Mouse (Mus musculus): ENCODE measurements around the gene Zdhhc1.

The Zdhhc1 gene

DNA sequence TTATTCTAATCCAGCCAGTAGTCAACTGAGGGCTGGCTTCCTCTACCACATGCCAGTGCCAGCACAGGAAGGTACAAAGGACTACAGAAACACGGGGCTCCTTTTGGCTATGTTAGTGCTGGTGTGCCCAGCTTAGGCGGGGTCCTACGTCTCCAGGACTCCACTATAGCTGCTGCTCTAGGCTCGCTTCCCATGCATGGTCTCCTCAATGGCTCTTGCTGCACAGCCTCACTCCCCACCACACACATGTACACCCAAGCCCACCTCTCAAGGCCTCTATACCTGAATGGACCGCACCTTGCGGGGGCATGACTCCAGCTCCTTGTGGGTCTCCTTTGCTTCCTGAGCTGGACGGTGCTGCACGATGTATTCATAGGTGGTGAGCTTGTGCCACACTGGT lies 21.0 kb downstream of the Zdhhc1 start:
- no peak for DNase-seq

DNA sequence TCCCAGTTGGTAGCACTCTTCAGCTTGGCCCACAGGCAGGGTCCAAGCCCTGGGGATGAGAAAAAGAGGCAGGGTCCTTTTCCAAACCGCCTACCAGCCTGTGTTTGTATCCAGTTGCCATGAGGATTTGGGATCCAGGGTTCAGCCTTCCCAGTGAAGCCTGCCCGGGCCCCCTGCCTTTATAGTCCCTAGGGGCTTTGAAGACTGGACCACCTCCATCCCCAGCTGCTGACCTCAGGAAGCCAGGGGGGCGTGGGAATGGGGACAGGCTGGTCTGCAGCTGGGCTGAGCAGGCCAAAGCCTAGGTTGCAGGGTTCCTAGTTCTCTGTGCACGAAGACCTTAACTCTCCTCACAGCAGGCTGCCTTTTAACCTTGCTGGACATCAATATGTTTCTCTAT lies 21.4 kb downstream of the Zdhhc1 start:
- DNase-seq, result no peak

DNA sequence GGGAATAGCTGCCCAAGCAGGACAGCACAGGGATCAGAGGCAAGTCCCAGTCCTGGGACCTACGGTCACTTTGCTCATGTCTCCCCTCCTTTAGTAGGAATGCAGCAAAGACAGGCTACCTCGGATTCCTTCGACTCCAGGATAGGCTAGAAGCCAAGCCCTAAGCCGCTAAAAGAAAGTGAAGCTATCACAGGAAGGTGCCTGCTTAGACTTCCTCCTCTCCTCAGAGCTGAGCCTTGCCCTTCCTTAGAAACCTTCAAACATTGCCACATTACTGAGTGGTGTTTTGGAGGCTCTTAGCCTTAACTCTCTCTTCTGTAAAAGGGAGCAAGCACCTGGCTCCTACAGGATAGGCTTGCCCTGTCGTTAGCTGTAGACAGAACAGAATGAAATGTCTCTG lies 22.0 kb downstream of the Zdhhc1 start:
- no peak for DNase-seq

DNA sequence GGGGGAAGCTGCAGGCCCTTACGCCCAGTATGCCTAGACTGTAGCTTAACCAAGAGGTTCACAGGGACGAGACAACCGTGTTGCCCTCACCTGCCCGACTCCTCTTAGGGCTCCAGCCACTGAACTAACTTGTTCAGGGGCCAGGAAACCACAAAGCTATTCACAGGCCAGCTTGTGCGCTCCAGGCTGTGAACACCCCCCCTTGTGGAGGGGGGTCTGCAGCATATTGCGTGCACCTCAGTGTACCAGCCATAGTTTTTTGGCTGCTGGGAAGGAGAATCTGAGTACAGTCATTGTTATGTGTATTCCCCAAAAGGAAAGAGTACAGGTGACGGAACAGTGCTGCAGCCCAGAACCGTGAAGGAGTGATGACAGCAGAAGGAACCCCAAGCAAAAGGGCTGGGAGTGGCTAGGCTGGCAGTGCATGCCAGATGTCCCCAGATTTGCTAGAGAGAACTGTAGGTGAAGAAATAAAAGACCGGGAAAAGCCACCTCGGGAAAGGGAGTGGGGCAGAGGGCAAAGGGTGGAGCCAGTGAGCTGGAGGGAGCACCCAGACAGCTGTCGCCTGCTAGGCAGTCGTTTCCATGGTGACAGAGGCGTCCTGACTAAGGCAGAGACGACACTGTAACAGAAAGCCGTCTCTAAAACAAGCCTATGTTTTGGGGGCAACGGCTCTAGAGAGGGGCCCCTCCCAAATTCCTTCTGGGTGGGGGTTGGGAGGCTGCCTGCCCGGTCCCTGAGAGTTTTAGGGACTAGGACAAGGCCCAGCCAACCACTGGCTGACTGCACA lies 22.7 kb downstream of the Zdhhc1 start:
- DNase-seq, result no peak

DNA sequence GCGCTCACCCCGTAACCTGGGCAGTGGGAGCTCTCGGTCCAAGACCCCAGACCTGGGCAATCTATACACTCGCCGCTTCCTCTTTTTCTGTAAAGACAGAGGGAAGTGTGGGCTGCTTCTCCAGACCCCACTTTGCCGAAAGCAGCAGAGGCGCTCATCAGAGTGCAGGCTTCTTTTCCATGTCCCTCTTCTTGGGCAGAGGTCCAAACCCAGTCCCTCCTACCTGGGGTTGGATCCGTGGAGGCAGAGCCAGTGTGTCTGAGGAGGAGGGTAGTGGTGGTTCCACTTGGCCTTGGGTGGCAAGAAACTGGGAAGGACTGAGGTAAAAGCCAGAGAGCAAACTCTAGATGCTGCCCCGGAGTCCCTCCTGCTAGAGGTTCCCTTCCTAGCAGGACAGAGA lies 23.7 kb downstream of the Zdhhc1 start:
- DNase-seq, result no peak

DNA sequence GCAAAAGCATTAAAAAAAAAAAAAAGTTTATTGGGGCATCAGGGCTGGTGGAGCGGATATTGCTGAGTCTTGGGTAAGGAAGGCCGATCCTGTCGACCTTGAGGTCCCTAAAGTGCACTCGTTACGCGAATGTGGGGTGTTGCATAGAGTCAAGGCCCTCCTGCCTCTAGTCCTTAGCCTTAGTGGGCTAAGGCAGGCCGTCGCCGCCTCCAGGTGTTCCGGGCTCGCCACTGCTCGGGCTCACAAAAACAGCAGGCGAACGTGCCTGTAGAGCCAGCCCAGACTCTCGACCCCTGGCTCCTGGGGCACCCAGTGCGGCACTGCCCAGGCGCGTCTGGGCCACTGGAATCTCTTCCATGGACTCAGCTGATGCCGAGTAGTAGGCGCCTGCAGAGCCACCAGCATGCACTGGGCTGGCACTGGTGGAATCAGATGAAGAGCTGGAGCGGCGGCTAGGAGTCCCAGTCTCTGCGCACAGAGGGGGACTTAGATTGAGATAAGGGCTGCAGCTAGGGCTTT lies 24.2 kb downstream of the Zdhhc1 start:
- no peak for DNase-seq

DNA sequence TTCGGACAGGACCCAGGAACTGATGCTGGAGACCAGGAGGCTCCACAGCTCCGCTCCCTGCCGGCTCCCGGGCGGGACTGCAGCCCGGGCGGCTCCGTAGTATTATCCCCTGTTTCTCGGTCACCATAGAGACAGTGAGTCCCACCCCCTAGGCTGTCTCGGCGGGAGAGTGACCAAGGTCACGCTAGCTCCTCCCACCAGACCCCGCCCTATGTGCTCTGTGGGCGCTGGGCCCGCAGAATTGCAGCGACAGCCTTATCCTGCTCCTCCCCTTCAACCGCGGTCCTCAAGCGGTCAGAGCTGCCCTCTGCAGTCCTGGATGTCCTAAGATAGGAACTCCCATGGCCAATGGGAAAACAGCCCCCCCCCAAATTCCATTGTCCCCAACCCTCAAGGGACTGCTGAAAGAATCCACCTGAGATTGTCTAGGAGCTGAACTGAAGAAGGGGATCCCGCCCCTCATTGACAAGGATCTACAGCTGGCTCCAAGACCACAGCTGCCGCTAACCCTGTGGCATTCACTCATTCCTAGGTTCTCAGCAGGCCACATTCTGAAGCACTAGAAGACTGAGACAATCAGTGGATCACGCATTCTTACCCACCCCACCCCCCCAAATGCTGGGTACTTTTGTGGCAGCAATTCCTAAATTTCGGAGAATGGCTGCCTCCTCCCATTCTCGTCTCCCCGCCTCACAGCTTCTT lies 25.2 kb downstream of the Zdhhc1 start, which contains the start of gene Tppp3:
Gene Tppp3, minus strand, starts transcription at position 213 of the 702 bp plus-strand sequence.
- peak; percentile 94 for DNase-seq

DNA sequence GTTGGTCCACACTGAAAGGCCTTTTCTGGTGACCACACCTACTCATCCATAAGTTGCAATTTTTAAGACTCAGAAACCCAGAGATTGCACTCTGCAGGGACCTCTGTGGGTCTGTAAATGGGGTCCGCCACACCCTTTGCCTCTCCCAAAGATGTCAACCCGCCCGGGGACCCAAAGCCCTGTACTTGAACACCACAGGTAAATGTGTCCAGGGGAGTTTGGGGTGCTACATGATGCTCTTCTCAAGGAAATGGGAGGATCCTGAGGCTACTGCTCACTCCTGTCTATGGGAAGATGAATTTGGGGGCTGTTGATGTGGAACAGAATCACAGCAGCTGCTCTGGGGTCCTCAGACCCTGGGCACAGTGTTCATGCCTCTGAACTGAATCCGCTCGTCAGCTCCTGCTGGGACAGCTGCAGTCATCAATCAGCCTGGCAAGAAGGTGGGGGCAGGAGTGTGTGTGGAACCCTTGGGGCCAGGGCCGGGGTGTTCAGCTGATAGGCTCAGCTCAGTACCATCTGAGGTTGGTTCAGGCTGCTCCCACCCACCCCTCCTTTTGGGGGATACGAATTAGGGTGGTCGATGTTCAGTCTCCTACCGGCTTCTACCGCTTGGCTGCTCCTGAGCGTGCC lies 25.9 kb downstream of the Zdhhc1 start:
- no peak for DNase-seq

DNA sequence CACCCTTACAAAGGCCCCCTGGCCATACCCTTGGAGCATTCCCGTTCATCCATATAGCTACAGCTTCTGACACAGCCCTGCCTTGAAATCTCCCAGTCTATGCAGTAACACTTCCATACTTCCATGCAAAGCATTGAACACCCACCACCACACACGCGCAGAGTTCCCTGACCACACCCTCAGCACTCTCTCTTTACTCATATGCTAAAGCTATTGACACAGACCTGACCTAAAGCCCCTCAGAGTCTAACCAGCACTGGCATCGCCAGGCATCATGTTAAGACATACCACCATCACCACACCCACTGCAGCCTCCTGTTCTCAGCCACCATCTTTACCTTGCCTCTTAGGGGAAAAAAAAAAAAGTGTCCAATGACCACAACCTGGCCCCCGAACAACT lies 26.4 kb downstream of the Zdhhc1 start:
- DNase-seq, result no peak

DNA sequence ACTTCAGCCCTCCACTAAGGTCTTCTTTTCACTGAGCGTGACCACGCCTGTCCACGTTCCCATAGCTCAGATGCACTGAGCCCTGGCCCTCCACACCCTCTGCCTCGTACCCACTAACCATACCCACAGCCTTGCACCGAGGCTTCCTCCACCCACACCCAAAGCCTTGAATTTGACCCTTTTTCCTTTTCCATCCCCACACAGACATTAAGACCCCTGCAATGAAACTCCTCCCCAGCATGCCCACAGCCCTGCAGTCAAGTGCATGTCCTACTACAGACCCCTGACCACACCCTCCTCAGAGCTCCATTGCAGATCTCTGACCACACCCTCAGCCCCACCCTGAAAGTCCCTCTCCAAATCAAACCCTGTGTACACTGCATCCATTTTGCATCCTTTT lies 26.9 kb downstream of the Zdhhc1 start:
- DNase-seq, result no peak

DNA sequence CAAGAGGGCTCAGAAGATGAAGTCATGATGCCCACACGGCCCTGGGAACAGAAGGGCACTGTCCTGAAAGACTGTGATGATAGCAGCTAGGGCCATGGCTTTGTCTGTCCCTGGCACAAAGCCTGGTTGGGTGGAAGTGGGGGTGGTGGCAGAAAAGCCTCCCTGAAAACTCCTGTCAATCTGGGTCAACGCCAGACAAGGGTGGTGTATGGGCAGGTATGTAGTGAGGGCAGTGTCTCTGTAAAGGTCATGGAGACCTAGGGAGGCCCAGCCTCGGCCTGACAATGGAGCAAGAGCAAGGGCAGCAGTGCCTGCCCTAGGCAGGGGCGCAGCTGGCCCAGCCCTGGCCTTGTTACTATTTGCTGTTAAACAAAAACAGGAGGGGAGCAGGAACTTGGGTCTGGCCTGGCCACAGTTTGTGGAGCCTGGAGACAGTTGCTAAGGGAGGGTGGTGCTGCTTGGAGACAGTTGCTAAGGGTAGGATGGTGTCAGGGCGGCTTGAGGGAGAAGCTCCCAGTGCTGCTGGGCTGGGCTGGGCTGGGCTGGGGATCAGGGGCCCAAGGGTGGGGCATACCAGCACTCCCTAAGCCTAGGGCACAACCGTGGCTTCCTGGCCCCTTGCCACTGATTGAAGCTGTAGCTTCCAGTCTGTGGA lies 27.5 kb downstream of the Zdhhc1 start:
- DNase-seq, result no peak

DNA sequence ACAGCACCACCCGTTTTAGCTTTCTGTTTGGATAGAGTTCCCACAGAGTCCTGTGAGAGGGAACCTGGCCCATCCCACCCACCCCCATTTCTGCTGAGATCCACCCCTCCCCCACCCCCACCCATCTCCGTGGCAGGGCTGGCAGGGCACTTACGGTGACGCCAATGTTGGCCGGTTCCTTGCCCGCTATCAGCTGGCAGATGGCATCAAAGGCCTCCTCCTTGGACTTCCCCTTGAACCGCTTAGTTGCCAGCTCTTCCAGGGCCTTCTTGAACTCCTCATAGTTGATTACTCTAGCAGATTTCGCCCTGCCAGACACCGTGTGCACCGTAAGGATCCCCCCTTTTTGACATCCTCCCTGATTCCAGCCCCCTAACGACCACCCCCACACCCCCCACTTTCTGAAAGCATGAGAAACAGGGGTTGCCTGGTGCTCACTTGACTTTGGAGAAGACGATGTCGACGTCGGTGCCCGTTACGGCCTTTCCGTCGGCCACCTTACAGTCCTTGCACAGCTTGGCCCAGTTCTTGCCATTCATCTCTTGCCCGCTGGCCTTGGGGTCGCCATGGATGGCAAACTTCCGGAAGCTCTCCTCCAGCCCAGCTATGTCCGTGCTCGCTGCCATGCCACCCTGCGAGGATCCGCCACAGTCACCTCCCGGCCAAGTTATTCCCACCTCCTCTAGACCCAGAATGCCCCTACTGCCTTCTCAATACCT lies 28.5 kb downstream of the Zdhhc1 start:
- DNase-seq, result no peak

DNA sequence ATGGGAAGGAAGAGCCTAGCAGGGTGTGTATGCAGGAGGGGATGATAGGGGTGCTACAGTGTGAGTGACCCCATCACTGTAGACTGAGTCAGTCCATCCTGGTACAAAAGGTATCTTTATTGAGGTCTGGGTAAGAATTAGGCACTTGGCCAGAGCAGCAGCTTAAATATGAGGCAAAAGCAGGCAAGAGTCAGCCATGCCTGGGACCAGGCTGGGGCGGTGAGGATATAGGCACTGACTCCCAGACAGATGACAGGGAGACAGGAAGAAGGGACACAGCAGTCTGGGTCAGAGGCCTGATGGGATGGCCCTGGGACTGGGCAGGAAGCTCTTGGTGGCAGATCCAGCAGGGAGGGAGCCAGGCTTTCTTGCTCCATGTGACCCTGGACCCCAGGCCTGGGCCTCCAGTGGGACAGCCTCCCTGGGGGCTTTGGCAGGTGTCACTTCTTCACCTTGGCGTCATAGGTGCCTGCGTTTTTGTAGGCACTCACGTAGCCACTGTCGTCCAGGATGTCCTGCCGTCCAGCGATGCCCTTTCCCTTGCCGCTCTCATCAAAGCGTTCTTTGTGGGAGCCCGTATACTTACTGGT lies 29.2 kb downstream of the Zdhhc1 start:
- no peak for DNase-seq

DNA sequence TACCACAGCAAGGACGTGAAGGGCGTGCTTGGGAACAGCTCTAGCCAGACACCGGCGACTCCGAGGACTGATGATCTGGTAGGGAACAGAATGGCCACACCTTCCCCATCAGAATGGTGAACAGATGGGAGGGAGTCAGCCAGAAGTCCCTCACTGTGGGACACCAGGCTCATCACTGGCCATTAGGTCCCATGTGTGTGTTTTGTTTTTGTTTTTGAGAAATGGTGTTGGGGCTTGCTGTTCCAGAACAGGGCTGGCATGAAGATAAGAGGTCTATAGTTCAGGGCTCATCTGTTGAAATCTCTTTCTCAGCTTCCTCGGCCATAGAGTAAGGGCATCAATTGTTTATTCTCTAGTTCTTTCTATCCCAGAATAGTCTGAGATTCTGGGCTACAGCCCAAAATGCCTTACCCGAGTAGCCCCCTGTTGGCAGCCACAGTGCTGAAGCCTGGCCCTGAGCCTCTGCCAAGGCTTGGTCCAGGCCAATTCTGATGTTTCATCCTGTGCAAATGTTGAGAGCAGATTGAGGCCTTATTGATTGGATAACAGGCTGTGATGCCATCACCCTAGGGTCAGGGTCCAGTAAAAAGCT lies 29.9 kb downstream of the Zdhhc1 start:
- no peak for DNase-seq

DNA sequence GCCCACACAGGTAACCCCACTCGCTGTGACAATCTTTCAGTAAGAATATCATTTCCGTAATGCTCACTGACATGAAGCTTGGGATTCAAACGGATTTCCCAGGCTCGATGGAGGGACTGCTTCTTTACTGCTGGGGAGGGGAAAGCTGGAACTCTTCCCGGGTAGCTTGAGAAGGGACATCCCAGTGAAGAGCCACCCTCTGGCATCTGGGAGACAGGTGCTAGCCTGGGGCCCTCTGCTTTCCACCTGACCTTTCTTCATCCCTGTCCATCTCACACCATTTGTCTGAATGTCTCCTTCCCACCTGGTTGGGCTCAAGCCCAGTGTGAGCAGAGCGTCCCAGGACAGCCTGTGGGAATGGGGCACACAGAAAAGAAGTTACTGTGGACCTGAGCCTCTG lies 30.5 kb downstream of the Zdhhc1 start:
- no peak for DNase-seq

DNA sequence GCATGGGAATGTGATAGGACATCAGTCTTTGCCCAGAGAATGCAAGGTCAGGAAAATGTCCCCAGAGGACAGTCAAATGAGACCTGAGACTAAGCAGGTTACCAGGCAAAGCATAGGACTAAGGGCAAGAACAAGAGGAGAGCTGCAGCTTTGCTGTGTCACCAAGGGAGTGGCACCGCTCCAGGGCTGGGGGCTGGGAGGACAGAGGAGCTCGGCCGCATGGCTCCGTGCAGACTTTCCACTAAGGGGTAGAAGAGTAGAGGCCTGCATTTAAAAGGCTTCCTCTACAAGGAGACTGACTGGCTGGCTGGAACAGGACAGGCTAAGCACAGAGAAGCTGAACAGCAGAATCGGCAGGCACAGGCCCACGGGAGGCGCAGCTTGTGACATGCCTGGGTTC lies 32.1 kb downstream of the Zdhhc1 start:
- DNase-seq, result no peak

DNA sequence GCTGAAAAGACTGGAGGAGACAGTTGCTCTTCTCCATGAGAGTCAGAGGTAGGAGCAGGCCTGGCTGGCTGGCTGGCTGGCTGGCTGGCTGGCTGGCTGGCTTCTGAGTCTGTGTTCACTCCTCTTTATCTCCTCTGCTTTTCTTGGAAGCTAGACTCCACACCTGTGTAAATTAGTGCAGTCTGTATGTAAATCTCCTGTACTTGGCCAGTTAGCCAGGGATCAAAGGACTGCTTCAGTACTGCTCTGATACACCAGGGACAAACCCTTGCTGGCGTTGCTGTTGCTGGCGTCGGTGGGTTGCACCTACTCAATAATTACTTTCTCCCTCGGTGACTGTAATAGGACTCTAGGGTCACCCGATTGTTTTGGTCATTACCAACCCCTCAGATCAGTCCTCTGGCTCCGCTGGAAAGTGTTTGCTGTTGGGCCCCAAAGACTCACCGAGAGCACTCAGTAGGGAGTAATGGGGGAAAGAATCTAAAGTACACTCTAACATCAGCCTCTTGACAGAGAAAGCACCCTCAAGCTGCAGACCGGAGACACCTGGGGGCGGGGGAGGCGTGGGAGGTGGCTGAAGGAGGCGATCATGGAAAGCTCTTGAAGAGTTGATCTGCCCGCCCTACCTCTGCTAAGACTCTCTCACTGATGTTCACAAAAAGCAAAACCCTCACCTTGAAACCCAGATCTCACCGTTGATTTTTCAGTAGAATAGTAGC lies 35.5 kb downstream of the Zdhhc1 start:
- no peak for DNase-seq

DNA sequence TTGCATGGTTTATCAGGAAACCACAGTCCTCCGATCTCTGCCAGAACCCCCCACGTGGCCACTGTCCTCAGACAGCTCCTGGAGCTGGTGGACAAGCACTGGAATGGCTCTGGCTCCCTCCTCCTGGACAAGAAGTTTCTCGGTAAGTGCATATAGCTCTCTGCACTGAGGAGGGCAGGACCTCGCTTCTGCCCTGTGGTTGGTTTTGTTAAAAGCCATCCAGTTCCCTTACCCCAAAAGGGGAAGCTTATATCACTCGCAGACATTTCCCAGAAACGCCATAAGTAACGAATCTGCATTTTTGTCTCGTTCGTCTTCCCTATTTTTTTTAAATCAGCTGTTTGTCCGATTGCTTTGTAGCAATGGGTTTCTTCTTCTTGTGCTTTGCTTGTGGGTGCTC lies 41.5 kb downstream of the Zdhhc1 start:
- no peak for DNase-seq

DNA sequence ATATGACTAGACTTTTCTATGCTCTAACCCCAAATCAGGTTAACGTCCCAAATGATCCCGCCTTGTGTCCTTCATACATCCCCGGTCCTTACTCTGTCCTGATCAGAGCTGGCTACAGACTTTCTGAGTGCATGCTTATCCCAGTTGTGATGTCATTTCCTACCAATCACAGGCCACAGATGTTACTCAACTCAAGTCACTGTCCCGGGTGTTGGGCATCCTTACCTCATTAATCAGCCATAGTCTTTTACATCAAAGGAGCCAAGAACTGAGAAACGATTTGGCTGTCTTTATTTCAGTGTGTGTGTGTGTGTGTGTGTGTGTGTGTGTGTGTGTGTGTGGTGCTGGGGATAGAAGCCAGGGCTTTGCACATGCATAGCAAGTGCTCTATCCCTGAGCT lies 42.6 kb downstream of the Zdhhc1 start:
- DNase-seq, result no peak

DNA sequence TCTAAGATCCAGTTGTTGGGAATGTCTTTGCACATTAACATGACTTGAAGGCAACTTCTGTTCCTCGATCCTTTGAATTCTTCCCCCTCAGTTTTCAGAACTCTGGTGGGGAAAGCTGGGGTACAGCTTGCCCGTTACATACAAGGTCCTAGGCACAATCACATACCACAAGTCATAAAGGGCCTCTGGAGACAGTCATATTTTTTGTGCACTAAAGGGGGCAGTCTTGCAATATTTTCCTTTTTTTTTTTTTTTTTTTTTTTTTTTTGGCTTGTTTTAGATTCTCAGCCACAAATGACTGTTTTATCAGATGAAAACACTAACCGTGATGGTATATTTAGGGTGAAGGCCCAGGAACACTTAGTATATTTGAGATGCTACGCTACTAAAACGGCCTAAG lies 43.4 kb downstream of the Zdhhc1 start:
- no peak for DNase-seq
